Mouse (Mus musculus) splenic B cell, adult 2 months (primary cell): Measurements from ENCODE around the gene Hmgcll1.
A peak's percentile ranks its signal among the peaks of the same experiment; 100 is the strongest.

ENCODE experiments used
- DNase-seq: peaks from one replicate; pipeline ENCODE4 v3.0.0-alpha.2; 2011; ENCODE audit warnings: low read depth, low spot score
- H3K27me3 ChIP-seq: 2 replicates; pipeline ENCODE4 v1.6.1; 2012; ENCODE audit warnings: mild to moderate bottlenecking, low read length, moderate library complexity, mixed read lengths; ENCODE audit not compliant: control insufficient read depth, poor library complexity, insufficient read depth, severe bottlenecking
- H3K36me3 ChIP-seq: 2 replicates; pipeline ENCODE4 v1.6.1; 2012; ENCODE audit warnings: mild to moderate bottlenecking, low read length, moderate library complexity, mixed read lengths; ENCODE audit not compliant: control insufficient read depth, poor library complexity, insufficient read depth, severe bottlenecking

The Hmgcll1 gene

DNA sequence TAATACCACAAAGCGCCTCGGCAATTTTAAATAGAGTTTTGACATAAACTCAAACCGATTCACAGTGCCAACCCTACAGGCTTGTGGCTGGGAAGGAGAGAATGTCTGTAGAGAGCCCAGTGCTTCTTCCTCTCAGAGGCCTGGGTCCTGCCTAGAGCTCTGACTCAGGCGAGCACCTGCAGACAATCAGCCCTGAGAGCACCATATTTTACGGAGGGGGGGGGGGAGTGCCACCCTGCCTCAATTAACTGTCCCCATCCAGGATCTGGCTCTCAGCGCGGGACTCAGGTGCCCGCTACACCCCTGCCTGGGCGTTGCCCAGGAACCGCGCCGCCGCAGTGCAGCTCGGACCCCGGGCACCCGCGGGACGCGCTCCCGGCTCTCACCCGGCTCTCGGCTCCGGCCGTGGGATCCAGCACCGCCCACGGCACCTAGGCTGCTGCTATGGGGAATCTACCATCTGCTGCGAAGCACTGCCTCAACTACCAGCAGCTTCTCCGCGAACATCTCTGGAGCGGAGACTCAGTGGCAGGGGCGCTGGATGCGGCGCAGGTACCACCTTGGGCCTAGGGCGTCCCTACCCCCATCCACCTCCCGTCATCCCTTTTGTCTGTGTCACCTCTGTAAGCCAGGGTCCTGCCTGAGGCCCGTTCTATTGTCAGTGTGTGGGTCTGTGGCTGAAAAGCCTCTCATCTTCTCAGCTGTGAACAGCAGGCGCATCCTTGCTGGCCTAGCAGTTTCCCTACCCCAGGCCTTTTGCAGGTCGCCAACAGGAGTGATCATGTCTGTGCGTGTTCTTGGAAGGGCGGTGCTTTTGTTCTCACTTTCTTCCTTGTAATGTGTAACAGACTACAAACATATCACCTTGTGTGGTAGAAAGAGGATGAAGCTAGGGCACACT lies at the start of gene Hmgcll1:
TSS of gene Hmgcll1 (plus strand) at position 225 of the 901 bp plus-strand sequence.
- Histone ChIP-seq H3K36me3 (no peaks in the 10 kb centered on the region), H3K27me3 (no peaks in the 10 kb centered on the region)
- peak; percentile 29 for DNase-seq

DNA sequence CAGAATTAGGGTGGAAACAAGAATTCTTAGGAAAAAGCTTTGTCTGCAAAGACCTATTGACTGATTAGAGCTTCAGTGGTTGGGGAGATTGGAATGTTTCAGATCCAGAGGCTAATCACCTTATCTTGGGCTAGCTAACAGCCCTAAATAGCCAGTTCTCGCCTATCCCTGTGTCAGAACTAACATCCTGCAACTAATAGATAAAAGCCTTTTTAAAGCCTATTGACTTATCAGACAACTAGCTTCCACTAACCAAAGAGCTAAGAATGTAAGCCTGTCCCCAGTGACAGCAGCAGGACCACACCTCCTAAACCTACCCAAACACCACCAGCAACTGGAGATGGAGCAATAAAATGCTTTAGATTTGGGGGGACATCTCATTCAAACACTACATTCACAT lies 34.6 kb upstream of the Hmgcll1 start:
- Histone ChIP-seq H3K27me3 (no peaks in the 10 kb centered on the region), H3K36me3 (no peaks in the 10 kb centered on the region)
- DNase-seq = no peak

DNA sequence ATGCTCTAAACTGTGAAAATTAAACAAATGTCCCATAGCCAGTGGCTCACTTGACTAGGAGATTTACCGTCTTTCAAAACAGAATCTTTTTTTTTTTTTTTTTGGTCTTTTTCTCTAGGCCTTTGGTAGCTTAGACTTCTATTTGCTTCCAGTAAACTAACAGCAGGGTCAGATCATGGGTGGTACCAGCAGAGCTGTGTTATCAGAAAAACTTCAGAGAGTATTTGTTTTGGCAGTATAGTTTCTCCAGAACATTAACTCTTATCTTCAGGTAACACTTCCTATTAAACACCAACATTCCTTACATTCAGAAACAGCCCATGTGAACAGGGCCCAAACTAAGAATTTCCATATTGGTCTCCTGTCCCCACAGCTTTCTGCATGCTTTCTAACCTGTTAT lies 33.5 kb upstream of the Hmgcll1 start:
- no peak for DNase-seq
- no peaks in the 10 kb centered on the region for H3K36me3 ChIP-seq

DNA sequence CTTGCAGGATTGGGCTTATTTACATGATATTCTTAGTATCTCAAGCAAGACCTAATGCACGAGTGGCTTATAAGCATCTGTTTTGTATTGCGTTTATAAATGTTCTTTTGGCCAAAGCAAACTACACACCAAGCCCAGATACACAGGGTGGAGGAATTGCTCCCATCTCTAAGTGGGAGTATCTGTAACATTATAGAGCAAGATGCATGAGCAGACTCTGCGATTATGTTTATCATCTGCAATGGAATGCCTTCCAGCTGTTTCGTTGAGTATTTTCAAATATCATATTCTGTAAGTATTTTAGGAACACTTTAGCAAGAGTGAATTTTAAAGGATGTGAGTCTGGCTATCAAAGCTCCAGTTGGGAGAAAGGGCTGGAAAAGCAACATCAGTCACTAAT lies 25.2 kb upstream of the Hmgcll1 start:
- no peaks in the 10 kb centered on the region for H3K27me3 ChIP-seq
- no peaks in the 10 kb centered on the region for H3K36me3 ChIP-seq
- DNase-seq = no peak

More for the DNA sequence above, 33.5 kb upstream of the Hmgcll1 start:
- no peaks in the 10 kb centered on the region for H3K27me3 ChIP-seq

DNA sequence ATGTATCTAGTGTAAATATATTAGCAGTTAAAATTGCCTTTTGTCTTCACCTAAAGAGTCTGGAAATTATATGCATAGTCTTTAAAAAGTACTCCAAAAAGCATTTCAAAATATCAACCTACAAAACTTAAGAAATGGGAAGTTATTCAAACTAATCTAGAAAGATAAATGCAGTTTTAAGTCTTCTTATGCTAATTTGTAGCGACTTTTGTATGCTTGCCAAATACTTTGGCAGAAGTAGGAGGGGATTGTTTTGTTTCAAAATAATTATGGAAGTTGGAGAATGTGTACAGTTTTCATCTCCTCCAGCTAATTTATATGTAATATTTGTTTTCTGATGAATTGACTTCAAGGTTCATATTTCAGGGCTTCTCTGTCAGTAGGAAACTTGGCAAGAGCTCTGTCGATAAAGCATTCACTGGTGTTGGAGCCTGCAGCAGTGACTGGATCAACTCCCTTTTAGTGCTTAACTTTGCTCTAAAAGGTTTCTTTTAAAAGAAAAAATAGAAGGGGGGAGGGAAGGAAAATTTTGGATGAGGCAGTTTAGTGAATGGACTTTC lies 15.8 kb upstream of the Hmgcll1 start:
- H3K36me3 ChIP-seq = no peaks in the 10 kb centered on the region
- no peaks in the 10 kb centered on the region for H3K27me3 ChIP-seq
- DNase-seq = no peak

DNA sequence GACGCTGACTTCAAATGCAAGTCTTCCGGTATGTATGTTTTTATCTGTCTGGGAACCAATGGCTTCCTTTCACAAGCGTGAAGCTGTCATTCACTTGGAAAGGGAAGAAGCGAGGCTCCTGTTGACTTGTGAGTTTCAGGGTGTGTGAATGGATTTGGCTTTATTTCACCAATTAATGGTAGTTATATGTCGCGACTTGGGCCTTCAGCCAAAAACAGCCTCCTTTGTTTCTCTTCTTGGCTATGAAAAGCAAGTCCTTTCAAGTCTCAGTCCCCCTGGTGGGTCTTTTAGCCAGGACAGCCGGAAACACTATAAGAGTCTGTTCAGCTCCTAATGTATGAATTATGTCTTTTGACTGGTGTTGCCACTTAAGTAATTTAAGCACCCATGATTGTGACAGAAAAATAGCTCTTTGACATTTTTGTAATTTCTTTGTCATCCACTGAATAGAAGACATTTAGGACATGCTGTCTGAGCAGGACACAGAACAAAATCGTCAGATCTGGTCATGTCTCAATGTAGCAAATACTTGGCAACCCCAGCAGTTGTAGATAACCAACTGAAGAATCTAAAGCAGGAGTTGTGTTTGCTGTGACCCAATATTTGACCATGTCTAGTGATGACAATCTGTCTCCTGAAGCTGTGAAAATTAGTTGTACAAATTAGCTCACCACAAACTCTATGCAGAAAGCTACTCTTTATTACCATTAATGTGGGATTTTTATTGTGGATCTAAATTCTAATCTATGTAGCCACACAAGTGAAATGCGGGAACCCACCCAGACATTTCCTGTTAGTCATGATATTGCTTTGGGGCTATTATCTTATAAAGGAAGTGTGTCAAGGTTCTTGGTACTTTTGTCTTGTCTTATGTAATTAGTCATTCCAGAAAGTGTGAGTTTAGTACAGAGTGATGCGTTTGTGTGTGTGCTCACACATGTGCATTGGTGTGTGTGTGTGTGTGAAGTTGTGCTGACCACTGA lies 13.5 kb upstream of the Hmgcll1 start:
- no peaks in the 10 kb centered on the region for H3K36me3 ChIP-seq
- no peaks in the 10 kb centered on the region for H3K27me3 ChIP-seq
- no peak for DNase-seq

DNA sequence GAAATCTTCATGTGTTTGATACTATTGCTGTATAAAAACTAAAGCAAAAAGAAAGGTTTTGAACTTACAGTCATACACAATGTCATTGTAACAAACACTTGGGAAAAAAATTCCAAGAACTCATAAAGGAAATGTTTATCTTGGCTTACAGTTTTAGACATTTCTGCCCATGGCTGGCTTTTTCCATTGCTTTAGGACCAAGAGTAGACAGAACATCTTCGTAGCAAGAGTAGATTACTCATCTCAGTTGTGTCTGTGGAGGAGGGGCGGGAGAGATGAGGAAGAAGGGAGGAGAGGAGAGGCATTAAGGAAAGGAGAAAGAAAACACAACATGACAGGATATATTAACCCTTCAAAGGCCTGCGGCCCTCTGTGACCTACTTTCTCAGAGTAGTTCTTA lies 11.6 kb upstream of the Hmgcll1 start:
- Histone ChIP-seq H3K27me3 (no peaks in the 10 kb centered on the region), H3K36me3 (no peaks in the 10 kb centered on the region)
- DNase-seq = no peak

DNA sequence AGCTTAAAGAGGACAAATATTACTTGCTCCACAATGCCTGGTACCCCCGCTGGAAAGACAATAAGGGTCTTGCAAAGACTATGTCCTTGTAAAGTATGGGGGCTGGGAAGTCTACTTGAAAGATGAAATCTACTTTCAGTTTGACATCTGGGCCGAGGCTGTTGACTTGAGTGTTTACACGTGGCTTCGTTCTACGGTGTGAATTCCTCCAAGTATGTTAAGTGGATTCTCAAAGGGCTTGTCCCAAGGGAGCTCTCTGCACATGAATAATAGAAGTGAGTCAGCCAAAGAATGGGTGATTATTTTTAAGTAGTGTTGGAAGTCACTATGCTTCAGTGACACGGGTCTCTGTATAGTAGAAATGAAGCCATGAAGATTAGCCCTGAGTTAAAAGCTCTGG lies 11.0 kb upstream of the Hmgcll1 start:
- DNase-seq = peak; percentile 13
- no peaks in the 10 kb centered on the region for H3K36me3 ChIP-seq
- H3K27me3 ChIP-seq = no peaks in the 10 kb centered on the region

DNA sequence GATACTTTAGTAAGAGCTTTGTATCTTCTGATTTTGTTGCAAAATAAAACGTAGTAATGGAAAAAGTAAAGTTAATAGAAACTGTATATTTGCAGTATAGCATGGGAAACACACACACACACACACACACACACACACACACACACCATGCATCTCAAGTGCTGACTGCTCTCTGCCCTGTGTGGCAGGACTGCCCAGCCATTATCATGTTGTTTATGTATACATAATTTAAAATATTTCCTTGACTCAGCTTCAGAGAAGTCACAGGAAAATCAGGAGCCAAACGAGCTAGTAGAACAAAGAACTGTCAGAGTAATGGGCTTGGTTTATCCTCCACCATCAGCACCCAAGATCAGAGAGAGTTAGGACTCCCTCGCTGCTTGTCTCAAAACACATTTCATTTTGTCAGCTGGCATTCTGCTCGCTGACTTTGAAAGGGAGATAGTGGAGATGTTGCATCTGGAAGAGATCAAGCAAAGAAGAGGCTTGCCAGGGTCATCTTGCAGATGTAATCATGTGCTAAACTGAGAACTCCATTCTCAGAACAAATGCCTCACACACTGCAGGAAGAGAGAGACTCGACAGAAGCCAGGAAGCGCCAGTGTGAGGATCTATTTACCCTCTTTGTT lies 7.2 kb upstream of the Hmgcll1 start:
- no peak for DNase-seq
- Histone ChIP-seq H3K27me3 (no peaks in the 10 kb centered on the region), H3K36me3 (no peaks in the 10 kb centered on the region)

DNA sequence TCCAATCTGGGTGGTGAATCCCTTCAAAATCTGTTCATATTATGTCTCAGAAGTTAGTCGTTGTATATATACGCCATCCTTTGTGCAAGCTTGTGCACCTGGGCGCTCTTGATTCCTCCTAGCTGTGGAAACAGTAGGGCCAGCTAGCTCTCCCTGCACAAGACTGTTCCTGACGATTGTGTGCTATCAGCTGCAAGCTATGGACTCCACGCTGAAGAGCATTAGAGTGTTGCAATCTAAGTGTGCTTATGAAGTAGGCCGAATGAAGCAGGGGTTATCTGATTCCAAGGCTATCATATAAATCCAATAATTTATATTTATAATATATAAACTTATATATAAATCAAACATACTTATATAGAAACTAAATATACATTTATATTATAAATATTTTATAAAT lies 866 bp upstream of the Hmgcll1 start:
- no peak for DNase-seq
- no peaks in the 10 kb centered on the region for H3K27me3 ChIP-seq
- H3K36me3 ChIP-seq = no peaks in the 10 kb centered on the region

DNA sequence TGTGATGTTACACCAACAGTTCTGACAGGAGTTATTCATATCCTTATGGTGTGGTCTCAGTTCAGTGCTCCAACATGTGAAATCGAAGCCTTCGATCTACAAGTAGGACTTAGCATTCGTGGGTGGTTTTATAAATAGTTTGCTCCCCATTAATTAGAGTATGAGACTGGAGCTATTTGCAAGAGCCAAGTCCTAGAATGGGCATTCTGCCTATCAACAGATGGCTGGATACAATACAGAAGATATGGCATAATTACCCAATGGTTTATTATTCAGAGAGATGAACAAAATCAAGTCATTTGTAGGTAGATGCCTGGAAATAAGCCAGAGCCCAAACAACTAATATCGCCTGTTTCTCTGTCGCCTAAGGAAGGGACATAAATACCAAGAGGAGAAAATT lies 1.3 kb downstream of the Hmgcll1 start:
- no peaks in the 10 kb centered on the region for H3K36me3 ChIP-seq
- H3K27me3 ChIP-seq = no peaks in the 10 kb centered on the region
- no peak for DNase-seq

DNA sequence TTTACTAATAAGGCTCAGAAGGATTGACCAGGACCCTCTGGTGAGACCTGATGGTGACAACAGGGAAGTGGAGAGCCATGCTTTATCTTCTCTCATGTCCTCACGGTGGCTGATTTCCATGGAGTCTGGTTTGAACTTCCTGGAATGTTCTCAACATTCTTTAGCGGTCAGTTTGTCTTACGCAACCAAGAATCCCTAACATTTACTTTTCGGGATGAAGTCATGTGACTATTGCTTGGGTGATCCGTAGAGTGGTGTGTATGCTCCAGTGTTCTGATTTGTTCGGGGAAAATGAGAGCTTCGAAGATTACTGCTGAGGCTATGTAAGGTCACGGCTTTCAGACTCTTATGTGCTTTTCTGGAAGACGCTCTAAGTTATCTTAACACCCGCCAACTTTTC lies 1.9 kb downstream of the Hmgcll1 start:
- no peaks in the 10 kb centered on the region for H3K27me3 ChIP-seq
- no peaks in the 10 kb centered on the region for H3K36me3 ChIP-seq
- DNase-seq = no peak

DNA sequence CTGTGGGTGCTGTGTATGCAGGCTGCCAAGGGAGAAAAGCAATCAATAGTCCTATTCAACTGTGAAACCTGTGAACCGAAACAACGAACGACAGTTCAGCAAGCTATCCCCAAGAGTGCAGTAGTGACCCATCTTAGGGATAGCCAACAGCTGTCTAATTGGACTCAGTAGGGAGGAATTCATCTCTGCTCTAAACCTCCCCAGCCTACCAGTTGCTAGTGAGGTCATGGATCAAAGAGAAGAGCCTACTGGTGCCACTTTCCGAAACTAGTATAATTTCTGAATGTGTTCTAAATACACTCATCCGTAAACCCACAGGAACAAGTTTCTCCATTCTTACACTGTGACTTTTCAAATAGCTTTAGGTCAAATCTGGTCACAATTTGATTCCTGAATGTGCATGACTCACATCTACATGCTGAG lies 8.9 kb downstream of the Hmgcll1 start:
- peak; percentile 9 for DNase-seq
- H3K27me3 ChIP-seq = no peaks in the 10 kb centered on the region
- no peaks in the 10 kb centered on the region for H3K36me3 ChIP-seq
